Mouse (Mus musculus) CD8-positive naive resting alpha-beta T cell, adult 57 days (primary cell): ENCODE data around the gene Fam186a. TPM values are rescaled to one million over a fixed set of nuclear protein-coding genes. Genes with fewer than 3 reads are reported as not detected.

Experiments
- total RNA-seq: library from RNA; stranded (reverse); gene quantifications from one replicate; pipeline ENCODE4 v1.2.4, GENCODE M21; 2023

The Fam186a gene
- total RNA-seq: not detected

DNA sequence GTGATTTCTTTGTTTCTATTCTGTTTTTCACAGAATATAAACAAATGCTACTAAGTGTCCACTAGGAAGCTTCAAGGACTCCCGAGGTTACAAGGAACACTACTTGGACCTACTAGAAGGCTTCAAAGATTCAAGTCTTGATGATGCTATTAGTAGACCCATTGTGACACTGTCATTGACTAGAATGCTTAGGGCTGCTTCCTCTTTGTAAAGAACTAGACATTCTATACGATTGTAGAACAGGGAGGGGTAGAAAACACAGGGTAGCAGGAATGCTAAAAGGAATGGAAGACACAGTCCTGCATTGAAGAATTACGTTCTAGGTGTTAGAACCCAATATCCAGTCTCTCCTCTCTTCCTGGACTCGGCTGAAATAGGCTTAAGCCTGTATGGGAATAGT lies at the start of gene Fam186a:
Fam186a (minus strand) TSS at position 101 of the 400 bp plus-strand sequence.

DNA sequence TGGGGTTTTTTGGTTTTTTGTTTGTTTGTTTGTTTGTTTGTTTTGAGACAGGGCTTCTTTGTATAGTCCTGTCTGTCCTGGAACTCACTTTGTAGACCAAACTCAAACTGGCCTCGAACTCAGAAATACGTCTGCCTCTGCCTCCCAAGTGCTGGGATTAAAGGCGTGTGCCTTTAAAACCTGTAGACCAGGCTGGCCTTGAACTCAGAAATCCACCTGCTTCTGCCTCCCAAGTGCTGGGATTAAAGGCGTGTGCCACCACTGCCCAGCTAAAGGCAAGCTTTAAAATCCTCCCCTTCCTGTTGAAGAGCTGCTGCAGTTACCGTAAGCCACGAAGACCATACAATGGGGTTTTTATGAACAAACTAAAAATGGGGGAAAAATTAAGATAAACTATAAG lies 2.9 kb upstream of the Fam186a start, which contains the start of gene Larp4:
Larp4 (plus strand) TSS at position 301 of the 400 bp plus-strand sequence.

DNA sequence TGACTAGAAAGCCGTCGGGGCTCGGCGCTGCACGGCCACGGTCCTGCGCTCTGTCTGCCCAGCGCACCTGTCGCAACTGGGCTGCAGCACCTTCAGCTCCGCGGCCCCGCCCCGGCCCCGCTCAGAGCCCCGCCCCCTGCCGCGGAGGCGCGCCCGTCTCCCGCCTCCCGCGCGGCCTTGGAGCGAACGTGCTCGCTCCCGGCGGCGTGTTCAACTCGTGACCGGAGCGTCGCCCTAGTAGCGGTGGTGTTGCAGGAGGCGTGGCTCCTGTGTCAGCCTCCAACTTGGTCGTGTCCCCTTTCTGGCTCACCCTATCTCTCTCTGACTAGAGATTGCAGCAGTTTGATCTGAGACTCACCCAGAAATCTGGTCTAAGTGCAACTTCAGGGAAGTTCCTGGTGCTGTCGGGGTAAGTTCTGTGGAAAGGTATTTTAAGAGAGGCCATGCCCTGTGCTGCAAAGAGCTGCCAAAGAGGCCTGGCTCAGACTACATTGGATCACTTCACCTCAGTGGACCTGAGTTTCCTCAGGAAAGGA lies 91.5 kb downstream of the Fam186a start, which contains the start of gene Lima1:
Lima1 (minus strand) TSS at position 123 of the 536 bp plus-strand sequence.

Other genes with a start within 250 kb of the Fam186a start
- gene Gpd1, start 249.5 kb downstream of the Fam186a start, total RNA-seq: 0.52 TPM
- gene Cox14, start 241.4 kb downstream of the Fam186a start, total RNA-seq: 51.3 TPM
- gene Cers5, start 194.2 kb downstream of the Fam186a start, total RNA-seq: 54.6 TPM
- 0.67 TPM for gene Lima1, start 91.6 kb downstream of the Fam186a start, total RNA-seq
- gene Larp4, start 3.0 kb upstream of the Fam186a start, total RNA-seq: 54.3 TPM
- 81.7 TPM for gene Dip2b, start 71.6 kb upstream of the Fam186a start, total RNA-seq